Mouse (Mus musculus) heart, postnatal 0 days (tissue): ENCODE measurements around the gene Bola1.

Experiments used
- CTCF ChIP-seq: IDR thresholded peaks from 2 replicates; pipeline ENCODE4 v1.5.1; 2016; ENCODE audit warnings: antibody characterized with exemption, control low read depth, low read depth
- EP300 ChIP-seq: IDR thresholded peaks from 2 replicates; pipeline ENCODE4 v1.6.1; 2016; ENCODE audit warnings: antibody characterized with exemption, low read depth

- TF ChIP-seq CTCF (no peak), EP300 (no peak)
Observed at GRCm38 (mm10) chr3:96230404-96230803, 10.9 kb upstream of the Bola1 start.
